Mouse (Mus musculus) CH12.LX (cell line): ENCODE measurements around the gene Gfod2.

ENCODE experiments used
- CTCF ChIP-seq, 2 experiments: IDR thresholded peaks in 1 of 2; conservative IDR thresholded peaks in 1 of 2; 2 replicates each; pipeline ENCODE4 v1.5.1; 2011 to 2012; ENCODE audit warnings: low read depth in 2 of 2, low read length in 2 of 2, improper control_type of control experiment in 1 of 2, inconsistent platforms in 1 of 2, mild to moderate bottlenecking in 1 of 2, moderate library complexity in 1 of 2
- EP300 ChIP-seq: IDR thresholded peaks from 2 replicates; pipeline ENCODE4 v1.6.1; 2011; ENCODE audit warnings: low read length, improper control_type of control experiment
- MAFK ChIP-seq: IDR thresholded peaks from 2 replicates; pipeline ENCODE4 v1.6.1; 2011; ENCODE audit warnings: low read length, improper control_type of control experiment; ENCODE audit not compliant: insufficient replicate concordance
- MAX ChIP-seq: IDR thresholded peaks from 2 replicates; pipeline ENCODE4 v1.6.1; 2011; ENCODE audit warnings: low read length, improper control_type of control experiment
- MXI1 ChIP-seq: IDR thresholded peaks from 2 replicates; pipeline ENCODE4 v1.6.1; 2011; ENCODE audit warnings: mild to moderate bottlenecking, low read depth, low read length, improper control_type of control experiment
- NELFE ChIP-seq: IDR thresholded peaks from 2 replicates; pipeline ENCODE4 v1.6.1; 2011; ENCODE audit warnings: low read depth, low read length, improper control_type of control experiment
- POLR2A ChIP-seq: IDR thresholded peaks from 2 replicates; pipeline ENCODE4 v1.6.1; 2011; ENCODE audit warnings: low read depth, mild to moderate bottlenecking, improper control_type of control experiment, low read length
- TCF12 ChIP-seq: IDR thresholded peaks from 2 replicates; pipeline ENCODE4 v1.6.1; 2014; ENCODE audit warnings: low read depth, mild to moderate bottlenecking, inconsistent platforms, low read length, improper control_type of control experiment
- USF1 ChIP-seq: IDR thresholded peaks from 2 replicates; pipeline ENCODE4 v1.6.1; 2014; ENCODE audit warnings: low read depth, mild to moderate bottlenecking, inconsistent platforms, low read length, improper control_type of control experiment
- ZKSCAN1 ChIP-seq: IDR thresholded peaks from 2 replicates; pipeline ENCODE4 v1.6.1; 2012; ENCODE audit warnings: low read depth, inconsistent platforms, low read length, improper control_type of control experiment, borderline replicate concordance
- ZNF384 ChIP-seq: IDR thresholded peaks from 2 replicates; pipeline ENCODE4 v1.6.1; 2012; ENCODE audit warnings: low read depth, low read length, improper control_type of control experiment, inconsistent platforms

- TF ChIP-seq MAX (no peak), CTCF (conservative IDR thresholded peaks at IDR 0.05 in 1 of 2, IDR thresholded peaks at IDR 0.05 in 1 of 2; ENCODE audit: low read depth in 2 of 2, low read length in 2 of 2) (no peak), MAFK (no peak), USF1 (no peak), POLR2A (no peak; the same call in 1 of the 2 replicates), ZNF384 (no peak), EP300 (no peak), TCF12 (no peak), NELFE (no peak), MXI1 (no peak), ZKSCAN1 (no peak)
Measured at GRCm38 (mm10) chr8:105702001-105702401, 56.5 kb downstream of the Gfod2 start.
